Mouse (Mus musculus) adrenal gland, postnatal 10 days (tissue): ENCODE data around the gene Pramef17. TPM values are rescaled to one million over a fixed set of nuclear protein-coding genes. Genes with fewer than 3 reads are reported as not detected.
"Not testable (repeated sequence)": the region's sequence is repeated elsewhere in the genome, so short reads cannot be mapped to it uniquely, and the experiment has no call there.

Experiments used
- DNase-seq: peaks from one replicate; pipeline ENCODE4 v3.0.0; 2021; ENCODE audit warnings: mixed read lengths
- long read RNA-seq, 2 experiments: library from polyadenylated mRNA; stranded (forward); transcript quantifications; one replicate each; pipeline ENCODE4 v2.0.0; 2021
- total RNA-seq, 2 experiments: library from RNA; stranded (reverse); gene quantifications; 2 replicates each; pipeline ENCODE4 v1.2.3; 2021

Pramef17 gene
- total RNA-seq, result not detected
- long read RNA-seq, experiment 1, result 0 reads
- long read RNA-seq, experiment 2, result 0 reads

DNA sequence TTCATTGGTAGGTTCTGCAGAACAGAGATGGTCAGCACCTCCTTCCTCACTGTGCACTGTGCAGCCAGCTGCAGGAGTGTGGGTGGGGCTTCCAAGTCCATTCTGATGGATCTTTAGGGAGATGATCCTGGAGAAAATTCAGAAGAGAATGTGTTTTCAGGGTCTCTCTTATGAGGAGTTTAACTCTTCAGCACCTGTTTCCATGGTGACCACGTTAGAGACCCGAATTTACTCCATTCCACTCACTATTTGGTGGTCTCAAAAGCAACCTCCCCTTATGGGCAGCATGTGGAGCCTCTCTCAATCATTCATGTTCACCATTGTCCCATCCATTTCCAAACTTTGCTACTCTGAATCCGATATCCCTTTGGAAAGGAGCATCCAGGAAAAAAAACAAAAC, at the start of gene Pramef17:
TSS of gene Pramef17 (minus strand) at position 101 of the 400 bp plus-strand sequence.
- not testable (repeated sequence) for DNase-seq

DNA sequence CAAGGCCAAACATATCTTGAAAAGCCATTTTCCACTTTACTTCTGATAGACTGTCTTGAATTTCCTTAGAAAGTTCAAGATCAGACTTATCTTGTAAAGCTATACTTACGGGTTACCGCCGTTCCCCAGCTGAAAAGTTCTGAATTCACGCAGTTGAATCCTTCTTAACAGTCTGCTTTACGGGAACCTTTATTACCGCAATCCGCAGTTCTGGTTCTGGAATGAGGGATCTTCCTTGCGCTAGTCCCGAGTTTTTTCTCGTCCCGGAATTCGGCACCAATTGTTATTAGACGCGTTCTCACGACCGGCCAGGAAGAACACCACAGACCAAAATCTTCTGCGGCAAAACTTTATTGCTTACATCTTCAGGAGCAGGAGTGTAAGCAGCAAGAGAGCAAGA, 6.0 kb downstream of the Pramef17 start:
- DNase-seq, result peak; percentile 39

DNA sequence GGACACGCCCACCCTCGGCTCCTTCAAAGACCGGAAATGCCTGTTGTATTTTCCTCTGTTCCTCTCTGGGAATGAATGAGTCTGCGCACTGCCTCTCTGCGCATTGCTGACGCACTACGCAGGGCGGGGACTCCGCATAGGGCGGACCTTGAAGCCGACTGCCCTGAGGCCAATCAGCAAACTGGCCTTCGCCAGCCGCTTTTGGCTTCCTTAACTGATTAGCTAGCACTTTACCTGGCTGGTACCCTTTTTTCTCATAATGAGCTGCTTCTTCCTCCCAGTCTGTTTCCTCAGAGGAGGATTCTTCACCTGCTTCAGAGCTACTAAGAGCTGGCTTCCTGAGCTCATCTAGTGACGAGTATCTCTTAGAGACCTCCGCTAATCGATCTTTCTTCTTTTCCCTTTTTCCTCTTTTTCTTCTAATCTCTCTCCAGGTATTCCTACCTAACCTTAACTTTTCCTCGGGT, 6.7 kb downstream of the Pramef17 start:
- peak; percentile 5 for DNase-seq

DNA sequence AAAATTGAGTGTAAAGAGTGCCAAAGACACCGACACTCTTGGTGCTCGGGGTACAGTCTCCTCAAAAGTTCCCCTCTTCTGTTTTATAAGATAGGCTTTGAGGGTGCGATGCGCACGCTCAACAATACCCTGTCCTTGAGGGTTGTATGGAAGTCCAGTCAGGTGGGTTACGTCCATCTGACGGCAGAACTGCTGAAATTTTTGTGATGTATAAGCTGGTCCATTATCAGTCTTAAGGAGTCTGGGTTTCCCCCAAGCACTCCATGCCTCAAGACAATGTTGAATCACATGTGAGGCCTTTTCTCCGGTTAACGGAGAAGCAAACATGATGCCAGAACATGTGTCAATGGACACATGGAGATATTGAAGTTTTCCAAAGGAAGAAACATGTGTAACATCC, 8.4 kb downstream of the Pramef17 start:
- DNase-seq, result peak; percentile 15

DNA sequence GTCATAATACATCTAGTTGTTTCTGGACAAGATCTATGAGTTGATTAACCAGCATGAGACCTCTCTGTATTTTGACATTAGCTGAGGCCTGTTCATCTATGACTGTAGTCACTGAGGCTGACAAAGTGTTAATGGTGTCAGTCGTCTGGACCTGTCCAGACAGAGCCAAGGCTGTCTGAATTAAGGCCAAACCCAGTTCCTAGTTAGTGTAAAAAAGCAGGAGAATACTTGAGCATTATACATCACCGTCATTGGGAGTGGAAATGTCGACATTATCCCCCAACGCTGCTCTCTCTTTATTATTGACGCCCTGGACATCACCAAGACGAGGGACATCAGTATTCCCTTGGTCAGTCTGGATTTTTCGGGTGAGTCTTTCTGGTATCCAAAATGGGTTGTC, 9.0 kb downstream of the Pramef17 start:
- not testable (repeated sequence) for DNase-seq

DNA sequence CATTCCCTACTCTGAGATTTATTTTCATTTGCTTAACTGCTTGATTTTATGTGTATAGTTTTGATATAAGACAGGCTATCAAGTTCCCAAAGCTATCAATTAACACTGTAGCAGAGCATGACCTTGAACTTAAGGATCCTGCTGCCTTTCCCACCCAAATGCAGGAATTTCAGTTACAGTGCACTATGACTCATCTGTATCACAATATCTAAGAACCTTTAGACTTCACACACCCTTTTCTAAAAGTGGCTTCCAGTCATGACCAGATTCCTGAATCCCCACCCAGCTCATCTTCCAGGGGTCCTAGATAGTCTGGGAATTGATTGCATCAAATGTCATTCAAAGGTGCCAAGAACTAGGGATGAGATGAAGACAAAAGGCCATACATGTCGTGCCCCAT, 10.7 kb downstream of the Pramef17 start:
- DNase-seq, result not testable (repeated sequence)

DNA sequence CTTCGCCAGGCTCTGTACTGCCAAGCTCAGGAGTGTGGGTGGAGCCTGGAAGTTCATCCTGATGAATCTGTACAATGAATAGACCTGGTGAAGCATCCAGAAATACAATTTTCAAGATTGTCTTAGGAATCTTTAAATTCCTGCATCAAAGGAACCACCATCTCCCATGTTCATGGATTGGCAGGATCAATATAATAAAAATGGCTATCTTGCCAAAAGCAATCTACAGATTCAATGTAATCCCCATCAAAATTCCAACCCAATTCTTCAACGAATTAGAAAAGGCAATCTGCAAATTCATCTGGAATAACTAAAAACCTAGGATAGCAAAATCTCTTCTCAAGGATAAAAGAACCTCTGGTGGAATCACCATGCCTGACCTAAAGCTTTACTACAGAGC, 27.3 kb downstream of the Pramef17 start, which contains the start of gene Gm13101:
TSS of gene Gm13101 (minus strand) at position 101 of the 400 bp plus-strand sequence.
- DNase-seq, result not testable (repeated sequence)

DNA sequence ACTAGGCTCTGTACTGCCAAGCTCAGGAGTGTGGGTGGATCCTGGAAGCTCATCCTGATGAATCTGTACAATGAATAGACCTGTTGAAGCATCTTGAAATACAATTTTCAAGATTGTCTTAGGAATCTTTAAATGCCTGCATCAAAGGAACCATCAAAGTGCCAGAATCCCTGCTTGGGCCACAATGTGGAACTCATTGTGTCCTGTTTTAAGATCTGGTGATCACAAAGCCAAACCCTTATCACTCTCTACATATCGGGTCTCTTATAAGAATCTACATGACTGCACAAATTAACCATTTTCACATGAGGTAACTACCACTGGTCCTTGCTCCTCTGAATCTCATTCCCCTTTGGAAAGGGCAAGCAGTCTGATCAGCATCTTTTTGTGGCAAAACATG, 43.3 kb downstream of the Pramef17 start, which contains the start of gene Pramef25:
TSS of gene Pramef25 (minus strand) at position 101 of the 400 bp plus-strand sequence.
- DNase-seq, result not testable (repeated sequence)

Other genes with a start within 250 kb of the Pramef17 start
- not detected for gene Gm13023, start 205.0 kb downstream of the Pramef17 start, total RNA-seq
- gene Gm13084, start 178.3 kb downstream of the Pramef17 start, total RNA-seq, result not detected
- gene Gm13103, start 147.9 kb downstream of the Pramef17 start, total RNA-seq, result not detected
- gene Pramef6, start 94.0 kb downstream of the Pramef17 start, total RNA-seq, result not detected
- not detected for gene Pramef25, start 43.4 kb downstream of the Pramef17 start, total RNA-seq
- not detected for gene Gm13101, start 27.4 kb downstream of the Pramef17 start, total RNA-seq
- gene Pramel4, start 64.8 kb upstream of the Pramef17 start, total RNA-seq, result not detected
- gene Gm13102, start 112.1 kb upstream of the Pramef17 start, total RNA-seq, result not detected
- not detected for gene Oog3, start 168.3 kb upstream of the Pramef17 start, total RNA-seq
- gene Oog2, start 196.3 kb upstream of the Pramef17 start, total RNA-seq, result not detected
- gene C87977, start 218.9 kb upstream of the Pramef17 start, total RNA-seq, result not detected